Mouse (Mus musculus) mesoderm, embryonic 11.5 days (tissue): ENCODE measurements at regions not wholly inside any gene's neighbourhood (a gene's known extent, or its start where the extent isn't known, plus 50 kb on each side); places are given as distances from the start of the nearest gene placed in this dataset.
A peak's percentile ranks its signal among the peaks of the same experiment; 100 is the strongest.

Experiments used
- DNase-seq: peaks from one replicate; pipeline ENCODE4 v3.0.0-alpha.2; 2012; ENCODE audit warnings: low read depth, low spot score

GRCm38 (mm10) chr17:44419405-44419729 is 231.0 kb downstream of the Clic5 start:
- no peak for DNase-seq

GRCm38 (mm10) chr17:44420098-44421070 is 232.0 kb downstream of the Clic5 start:
- DNase-seq, result no peak

GRCm38 (mm10) chr17:44422161-44422560 is 233.8 kb downstream of the Clic5 start:
- DNase-seq, result no peak

GRCm38 (mm10) chr17:44422865-44423264 is 234.5 kb downstream of the Clic5 start:
- no peak for DNase-seq

GRCm38 (mm10) chr17:44423471-44423985 is 235.1 kb downstream of the Clic5 start:
- no peak for DNase-seq

GRCm38 (mm10) chr17:44432524-44433295 is 244.3 kb downstream of the Clic5 start:
- peak; percentile 57 for DNase-seq

- DNase-seq, result no peak
These were observed 244.9 kb downstream of the Clic5 start for GRCm38 (mm10) chr17:44433296-44433653.

GRCm38 (mm10) chr17:44436536-44437043 is 248.2 kb downstream of the Clic5 start:
- DNase-seq, result no peak

- DNase-seq, result no peak
These were observed 250.1 kb downstream of the Clic5 start for GRCm38 (mm10) chr17:44438526-44438925.

GRCm38 (mm10) chr17:44443460-44443859 is 255.1 kb downstream of the Clic5 start:
- peak; percentile 39 for DNase-seq

- DNase-seq, result no peak
These were observed 257.0 kb downstream of the Clic5 start for GRCm38 (mm10) chr17:44445361-44445760.
